Mouse (Mus musculus): ENCODE data around the gene Ube2o.
A peak's percentile ranks its signal among the peaks of the same experiment; 100 is the strongest.

The Ube2o gene

DNA sequence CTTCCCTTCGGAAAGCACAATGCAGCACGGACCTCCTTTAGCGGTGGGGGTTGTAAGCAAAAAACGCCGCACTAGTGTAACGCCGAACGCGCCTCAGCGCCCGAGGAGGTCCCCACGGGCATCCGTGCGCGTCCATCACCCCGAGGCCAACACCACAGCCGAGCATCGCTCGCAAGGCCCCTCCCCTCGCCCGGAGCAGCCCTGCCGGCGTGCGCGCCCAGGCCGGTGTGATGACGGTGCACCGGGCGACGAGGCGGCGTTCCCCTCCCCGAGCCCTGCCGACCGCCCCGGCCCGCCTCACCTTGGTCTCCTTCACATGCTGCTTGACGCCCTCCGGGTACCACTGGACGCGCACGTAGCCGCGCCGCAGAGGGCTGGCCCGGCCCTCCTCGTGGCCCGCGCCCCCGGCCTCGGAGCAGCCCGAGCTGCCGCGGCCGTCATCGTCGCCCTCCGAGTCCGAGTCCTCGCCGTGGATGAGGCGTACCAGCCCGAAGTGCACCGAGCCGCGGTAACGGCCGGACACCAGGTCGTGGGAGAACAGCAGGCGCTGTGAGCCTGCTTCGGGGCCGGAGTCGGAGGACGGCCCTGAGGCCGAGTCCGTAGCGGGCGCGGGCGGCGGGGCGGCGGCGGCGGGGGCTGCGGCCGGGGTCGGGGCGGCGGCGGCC is 404 bp downstream of the Ube2o start:
- peak; percentile 72 for DNase-seq (ENCODE audit: low spot score)

DNA sequence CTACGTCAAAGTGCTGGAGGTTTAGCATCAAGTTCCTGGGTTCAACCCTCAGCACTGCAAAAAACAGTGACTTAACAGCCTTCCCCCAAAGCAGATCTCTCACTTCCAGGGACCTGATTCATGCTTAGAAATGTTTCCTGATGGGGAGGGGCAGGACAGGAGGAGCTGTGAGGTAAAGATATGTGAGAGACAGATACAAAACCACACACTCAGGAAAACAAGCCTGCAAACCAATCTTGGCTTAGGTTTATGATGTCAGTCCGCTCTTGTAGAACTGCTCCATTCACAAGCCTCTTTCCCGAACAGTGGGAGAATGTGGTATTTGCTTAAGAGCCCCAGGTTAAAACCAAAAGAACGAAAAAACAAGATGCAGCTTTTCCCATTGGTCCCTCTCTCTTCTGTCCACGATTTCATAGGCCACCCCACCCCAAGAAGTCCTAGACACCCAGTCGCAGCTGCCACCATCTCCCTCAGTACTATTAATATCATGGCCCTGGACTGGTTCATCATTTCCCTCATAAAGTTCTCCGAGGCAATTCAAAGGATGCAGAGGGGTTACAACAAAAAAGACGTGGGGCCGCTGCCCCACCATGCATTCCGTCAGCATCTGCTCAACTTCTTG is 1.1 kb downstream of the Ube2o start:
- no peak for DNase-seq (ENCODE audit: low spot score)

DNA sequence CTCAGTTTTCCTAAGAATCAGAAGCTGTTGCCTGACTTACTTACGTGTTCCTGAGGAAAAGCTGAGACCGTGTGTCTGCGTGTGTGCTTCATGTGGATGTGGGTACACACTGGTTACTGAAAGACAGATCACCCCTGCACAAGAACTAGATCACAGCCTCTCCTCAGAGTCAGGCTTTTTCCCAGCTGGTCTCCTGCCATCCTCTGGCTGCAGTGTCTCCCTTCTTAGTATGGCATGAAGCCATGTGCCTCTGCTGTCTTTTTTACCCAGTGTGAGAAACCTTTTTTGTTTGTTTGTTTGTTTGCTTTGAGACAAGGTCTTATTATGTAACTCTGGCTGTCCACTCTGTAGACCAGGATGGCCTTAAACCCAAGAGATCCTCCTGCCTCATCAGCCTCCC is 2.0 kb downstream of the Ube2o start:
- no peak for DNase-seq (ENCODE audit: low spot score)

DNA sequence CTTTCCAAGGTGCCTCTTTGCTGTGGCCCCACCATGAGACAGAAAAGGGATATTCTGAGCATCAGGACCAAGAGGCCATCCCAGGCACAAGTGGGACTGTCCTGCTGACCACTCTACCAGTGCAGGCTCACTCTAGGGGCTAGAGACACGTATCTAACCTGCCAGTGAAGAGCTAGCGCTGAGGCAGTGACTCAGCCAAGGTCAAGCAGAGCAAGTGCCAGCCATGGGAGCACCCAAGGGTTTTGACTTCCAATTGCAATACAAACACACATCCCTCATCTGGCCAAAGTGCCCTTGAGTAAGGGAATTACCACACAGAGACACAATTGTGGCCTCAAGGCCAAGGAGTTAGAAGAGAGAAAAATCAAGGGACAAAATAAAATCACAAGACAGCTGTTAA is 5.9 kb downstream of the Ube2o start:
- DNase-seq (ENCODE audit: low spot score): no peak

DNA sequence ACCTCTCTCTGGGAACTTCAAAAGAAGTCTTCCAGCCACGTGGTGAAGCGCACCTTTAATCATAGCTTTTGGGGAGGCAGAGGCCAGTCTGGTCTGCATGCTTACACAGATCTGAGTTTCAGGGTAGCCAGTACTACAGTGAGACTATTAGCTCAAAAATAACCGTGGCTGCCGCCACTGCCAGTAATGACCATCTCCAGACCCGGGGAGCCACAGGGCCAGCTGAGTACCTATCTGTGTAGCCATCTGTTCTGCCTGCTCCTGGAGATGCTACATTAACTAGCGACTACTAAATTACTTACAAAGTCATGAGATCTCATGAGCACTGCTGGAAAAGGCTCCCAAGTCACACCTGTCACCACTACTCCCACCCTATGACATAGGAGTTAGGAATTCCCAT is 6.3 kb downstream of the Ube2o start:
- no peak for DNase-seq (ENCODE audit: low spot score)

DNA sequence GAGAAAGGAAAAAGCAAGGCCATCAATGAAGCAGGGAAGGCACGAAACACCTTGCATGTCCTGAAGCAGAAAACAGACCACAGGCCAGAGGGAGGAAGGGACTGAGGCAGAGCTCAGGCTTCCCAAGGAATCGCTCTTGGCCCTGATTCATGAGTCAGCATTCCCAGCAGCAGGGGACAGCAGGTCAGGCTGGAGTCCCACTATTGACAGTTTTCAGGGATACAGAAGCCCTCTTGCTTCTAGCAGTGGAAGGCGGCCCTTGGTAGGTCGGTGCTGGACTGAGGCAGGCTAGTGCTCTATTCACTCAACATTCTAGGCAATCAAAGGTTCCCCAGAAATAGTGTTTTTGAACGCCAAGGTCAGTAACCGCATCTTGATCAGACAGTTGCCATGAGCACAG is 6.8 kb downstream of the Ube2o start:
- DNase-seq (ENCODE audit: low spot score): no peak

DNA sequence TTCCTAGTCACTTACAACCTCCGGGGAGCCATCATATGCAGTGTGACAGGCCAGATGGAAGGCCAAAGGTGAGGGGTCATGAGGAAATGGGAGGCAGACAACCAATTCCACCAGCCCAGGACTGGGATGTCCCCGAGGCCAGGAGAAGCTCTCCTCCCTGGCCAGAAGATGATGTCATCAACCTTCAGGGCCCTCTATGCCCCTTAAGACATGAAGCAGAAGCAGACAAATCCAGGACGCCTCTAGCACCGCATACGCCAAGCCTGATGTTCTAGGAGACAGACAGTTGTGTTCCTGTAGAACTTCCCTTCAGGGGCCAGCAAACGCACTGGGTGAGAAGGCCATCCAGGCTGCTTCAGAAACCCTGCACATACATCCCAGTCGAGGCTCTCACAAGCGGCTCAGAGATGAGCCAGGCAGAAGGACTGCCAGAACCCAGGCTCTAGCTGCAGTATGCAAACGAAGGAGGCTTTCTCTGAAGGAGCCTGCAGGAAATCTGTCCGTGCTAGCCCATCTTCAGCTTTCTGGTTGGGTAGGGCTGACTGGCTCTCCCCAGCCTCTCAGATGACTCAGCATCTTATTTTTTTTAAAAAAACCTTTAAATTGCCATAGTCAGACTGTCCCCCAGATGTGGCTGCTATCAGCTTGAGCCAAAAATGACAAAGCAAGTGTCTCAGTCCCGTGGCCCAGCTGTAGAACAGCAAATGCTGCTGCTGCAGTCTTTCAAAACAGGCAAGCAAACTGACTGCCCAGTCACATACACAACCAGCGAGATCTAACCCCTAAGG is 8.3 kb downstream of the Ube2o start:
- no peak for DNase-seq (ENCODE audit: low spot score)

DNA sequence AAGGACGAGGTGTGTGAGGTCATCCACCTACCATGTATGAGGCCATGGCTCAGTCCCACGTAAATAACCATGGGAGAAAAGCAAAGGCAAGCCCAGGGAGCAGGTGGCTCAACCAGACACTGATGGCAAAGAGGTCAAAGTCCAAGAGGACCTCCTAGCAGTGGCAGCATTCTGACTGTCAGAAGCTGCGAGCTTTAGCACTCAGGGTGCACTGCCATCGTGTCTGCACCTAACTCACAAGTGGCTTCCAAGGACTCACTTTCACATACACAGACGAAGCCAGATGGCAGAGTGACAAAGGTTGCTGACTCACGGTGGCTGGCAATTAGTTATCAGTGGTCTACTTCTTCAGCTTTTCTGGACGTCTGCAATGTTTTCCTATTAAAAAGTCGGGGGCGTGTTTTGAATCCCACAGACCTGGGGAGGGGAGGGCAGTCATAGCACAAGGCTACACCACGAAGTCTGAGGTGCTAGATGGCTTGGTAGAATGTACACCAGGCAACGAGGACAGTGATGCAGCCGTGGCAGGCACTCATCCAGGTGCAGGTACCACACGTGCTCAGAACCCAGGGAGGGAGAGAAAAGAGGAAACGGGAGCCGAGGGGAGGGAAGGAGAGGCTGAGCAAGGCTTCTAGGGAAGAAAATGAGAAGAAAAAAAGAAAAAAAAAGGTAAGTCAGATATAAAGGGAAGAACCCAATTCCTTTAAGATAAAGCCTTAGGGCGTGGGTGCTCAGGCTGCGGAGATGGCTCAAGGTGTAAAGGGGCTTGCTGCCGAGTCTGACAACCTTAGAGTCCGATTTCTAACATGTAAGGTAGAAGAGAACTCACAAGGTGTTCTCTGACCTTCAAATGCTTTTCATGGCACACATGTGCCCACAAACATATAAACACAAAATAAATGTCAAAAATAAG is 9.2 kb downstream of the Ube2o start:
- no peak for DNase-seq (ENCODE audit: low spot score)

DNA sequence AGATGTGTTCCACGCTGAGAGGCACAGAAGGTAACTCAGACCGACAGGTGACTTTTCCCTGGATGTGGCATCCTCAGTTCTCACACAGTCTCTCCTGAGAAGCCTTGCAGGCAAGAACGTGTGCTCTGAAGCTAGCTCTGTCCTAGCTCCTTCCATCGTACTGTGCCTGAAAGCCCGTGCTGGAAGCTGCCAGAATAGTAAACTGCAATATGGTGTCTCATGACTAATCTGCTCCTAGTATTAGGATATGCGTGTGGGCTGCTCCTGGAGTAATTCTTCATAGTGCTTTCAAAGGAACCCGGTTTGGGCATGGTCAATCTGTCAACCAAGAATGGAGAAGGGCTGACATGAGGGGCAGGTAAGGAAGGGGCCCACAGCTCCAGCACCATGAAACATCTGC is 10.4 kb downstream of the Ube2o start:
- no peak for DNase-seq (ENCODE audit: low spot score)

DNA sequence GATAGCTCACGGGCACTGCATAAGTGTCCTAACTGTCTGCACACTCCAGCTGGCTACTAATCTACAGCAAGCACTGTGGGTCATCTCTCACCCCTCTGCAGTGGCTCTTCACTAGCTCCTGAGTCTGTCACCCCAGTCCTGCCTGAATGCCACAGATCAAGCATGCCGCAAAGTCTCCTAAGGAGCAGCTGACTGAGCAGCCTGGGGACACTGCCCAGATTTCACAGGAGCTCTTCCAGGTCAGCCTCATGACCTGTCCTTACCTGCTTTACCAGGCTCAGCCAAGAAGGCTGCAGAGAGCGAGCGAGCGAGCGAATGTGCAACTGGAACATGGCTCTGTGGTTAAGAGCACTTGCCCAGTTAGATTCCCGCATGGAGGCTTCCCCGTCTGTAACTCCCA is 13.7 kb downstream of the Ube2o start:
- no peak for DNase-seq (ENCODE audit: low spot score)

DNA sequence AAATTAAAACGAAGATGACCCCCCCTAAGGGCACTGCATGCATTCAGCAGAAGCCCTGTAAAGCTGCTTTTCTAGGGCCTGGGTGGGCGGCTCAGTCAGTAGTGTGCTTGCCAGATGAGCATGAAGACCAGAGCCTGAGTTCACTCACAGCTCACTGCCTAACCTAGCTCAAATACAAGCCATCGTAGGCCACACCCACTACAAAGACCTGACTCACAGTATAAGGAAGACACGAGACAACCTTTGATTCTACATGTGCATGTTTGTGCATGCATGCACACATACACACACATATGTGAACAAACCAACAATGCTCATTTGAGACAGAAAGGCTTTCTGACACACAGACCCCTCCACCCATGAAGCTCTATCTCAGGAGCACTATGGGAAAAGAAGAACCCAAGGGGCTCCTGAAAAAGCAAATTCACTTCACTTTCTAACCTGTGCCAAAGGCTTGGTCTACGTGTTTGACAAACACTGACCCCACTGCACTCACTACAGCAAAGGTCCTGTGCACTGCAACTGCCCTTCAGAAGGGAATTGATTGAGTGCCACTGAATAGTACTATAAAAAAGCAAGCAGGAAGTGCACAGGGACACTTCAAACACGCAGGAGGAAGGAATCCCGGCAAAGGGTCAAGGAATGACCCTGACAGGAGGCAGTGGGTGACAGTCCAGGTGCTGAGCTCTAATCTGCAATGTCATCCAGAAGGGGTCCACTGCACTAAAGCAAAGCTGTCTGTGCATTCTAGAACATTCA is 15.8 kb downstream of the Ube2o start:
- no peak for DNase-seq (ENCODE audit: low spot score)

DNA sequence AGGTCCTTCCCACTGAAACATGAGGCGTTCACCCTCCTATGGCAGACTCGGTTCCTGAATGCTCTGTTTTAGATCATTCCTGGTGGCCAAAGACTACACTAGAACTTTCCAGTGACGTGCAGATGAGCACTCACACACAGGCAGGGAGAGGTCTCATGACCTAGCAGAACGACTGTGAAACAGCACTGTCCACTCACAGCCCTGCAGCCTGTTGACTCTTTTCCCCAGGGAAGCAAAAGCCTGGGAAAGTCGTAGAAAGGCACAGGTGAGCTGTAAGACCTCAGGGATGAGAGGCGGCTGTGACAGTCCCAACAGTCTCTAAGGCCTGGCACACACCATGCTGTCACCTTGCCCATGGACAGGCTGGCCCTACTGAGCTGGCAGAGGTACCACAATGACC is 24.9 kb downstream of the Ube2o start:
- DNase-seq (ENCODE audit: low spot score): no peak

DNA sequence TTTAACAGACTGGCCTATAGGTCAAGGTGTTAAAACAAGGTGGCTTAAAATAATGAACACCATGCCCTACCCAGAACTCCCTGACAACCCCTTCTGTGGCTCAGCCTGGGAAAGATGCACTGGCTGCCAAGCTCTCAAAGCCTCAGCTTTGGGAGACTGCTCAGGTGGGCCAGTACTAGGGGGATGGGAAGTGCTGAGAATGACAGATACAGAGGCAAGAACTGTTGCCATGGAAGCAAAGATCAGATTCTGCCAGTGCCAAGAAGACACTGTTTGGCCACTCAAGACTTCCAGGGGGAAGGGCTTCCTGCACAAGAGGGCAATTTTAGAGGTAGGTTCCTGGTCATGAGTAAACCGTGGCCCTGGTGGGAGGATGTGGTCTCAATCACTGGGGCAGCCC is 25.7 kb downstream of the Ube2o start:
- no peak for DNase-seq (ENCODE audit: low spot score)

DNA sequence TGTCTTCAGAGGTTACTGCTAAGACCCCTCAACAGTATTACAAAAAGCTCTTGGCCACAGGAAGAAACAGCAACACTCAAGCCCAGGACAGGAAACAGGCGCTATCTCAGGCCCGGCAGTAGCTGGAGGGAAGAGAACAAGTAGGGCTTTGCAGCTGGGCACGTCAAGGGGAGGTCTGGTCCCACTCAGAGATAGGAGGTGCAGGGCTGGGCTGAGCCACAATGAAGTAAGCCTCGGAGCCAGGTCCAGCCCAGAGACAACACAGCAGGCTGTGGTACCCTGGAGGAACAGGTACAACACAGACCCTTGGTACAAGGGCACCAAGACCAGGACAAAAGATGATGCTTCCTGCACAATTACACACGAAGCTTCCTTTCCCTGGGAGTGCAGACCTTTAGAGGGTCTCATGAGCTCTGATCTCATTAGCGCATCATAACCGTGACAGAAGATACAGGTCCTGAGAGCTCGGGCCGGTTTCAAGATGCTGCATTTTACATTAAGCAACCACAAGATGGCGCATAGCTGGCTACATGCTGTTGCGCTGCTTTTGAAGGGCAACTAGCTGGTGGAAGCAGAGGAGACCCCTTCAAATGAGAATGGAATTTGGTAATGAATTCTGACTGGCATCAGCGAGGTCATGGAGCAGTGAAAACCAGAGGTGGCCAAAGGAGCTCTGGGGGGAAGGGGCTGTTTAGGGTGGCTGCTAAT is 26.9 kb downstream of the Ube2o start:
- no peak for DNase-seq (ENCODE audit: low spot score)

DNA sequence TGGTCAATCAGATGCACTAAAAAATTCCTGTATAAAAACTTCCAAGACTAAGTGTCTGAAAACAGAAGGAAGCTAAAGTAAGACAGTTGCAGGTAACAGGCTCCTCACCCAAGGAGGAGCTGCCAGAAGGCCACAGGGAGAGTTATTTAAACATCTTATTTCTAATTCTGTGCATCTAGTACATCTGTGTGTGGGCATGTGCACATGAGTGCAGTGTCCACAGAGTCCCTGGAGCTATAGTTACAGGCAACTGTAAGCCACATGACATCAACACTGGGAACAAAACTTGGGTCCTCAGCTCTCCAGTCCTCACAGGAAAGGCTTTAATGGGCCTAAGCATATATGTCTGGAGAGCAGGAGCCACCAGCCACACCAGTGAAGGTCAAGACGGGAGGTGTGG is 29.1 kb downstream of the Ube2o start:
- no peak for DNase-seq (ENCODE audit: low spot score)

DNA sequence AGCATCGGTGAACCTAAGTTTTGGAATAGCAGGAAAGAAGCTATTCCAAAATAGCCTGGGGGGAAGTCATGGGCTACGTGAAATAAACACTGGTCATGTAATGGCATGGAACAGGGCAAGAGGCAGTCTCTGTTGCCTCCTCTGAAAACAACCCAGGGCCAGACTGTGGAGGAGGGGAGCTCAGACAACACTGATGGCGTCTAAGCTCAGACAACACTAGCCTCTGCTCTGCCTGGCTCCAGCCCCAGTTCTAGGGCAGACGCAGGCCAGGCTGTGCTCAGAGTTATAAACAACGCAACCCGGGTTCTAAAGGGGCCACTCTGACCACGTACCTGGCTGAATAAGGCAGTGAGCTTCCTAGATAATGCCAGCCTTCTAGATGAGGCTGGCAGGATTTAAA is 30.5 kb downstream of the Ube2o start:
- no peak for DNase-seq (ENCODE audit: low spot score)

DNA sequence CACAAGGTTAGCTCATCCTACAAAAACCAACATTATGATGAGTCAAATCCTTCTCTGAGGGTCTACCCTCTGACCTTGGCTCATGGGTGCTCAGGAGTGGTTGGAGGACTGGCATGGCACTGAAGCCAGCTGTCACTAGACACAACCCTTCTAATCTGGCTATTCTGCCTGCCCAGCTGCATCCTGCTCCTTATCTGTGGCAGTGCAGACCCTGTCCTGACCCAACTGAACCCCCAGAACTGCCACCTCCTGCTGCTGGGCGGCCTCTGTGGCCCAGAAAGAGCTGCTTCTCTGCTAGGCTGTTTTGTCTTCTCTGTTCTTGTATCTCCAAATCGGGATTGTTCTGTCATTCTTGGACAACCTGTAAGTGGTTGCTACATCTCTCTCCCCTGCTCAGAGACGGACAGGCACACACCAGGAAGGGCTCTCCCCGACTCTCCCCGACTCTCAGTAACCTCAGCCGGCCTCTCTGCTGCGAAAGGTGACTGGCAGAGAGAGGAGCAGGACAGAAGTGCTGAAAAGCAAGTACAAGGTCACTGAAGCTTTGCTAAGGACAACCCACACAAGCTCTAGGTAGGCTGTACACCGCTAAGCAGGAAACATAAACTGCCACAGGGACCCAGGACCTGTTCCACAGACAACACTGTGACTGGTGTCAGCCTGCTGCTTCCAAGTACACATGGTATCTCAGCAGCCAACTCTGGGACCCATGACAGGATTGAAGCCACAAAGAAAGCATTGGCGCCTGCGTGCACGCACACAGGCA is 31.8 kb downstream of the Ube2o start:
- DNase-seq (ENCODE audit: low spot score): no peak

DNA sequence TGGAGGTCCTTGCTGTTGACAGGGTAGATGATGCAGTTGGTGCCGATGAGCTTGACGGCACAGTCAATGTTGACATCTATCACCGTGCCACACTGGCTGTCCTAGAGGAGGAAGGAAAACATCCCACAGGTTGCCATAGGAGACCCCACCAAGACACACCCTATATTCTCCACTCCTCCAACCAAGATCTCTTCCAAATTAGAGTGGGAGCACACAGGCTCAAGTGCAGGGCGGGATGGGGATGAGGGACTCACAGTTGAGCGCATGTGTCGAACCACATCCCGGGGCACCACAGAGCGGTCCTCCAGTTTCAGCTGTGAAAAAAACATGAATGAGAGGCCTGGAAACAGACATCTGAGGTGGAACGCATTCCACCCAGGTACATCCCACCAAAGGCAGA is 32.5 kb downstream of the Ube2o start:
- no peak for DNase-seq (ENCODE audit: low spot score)

DNA sequence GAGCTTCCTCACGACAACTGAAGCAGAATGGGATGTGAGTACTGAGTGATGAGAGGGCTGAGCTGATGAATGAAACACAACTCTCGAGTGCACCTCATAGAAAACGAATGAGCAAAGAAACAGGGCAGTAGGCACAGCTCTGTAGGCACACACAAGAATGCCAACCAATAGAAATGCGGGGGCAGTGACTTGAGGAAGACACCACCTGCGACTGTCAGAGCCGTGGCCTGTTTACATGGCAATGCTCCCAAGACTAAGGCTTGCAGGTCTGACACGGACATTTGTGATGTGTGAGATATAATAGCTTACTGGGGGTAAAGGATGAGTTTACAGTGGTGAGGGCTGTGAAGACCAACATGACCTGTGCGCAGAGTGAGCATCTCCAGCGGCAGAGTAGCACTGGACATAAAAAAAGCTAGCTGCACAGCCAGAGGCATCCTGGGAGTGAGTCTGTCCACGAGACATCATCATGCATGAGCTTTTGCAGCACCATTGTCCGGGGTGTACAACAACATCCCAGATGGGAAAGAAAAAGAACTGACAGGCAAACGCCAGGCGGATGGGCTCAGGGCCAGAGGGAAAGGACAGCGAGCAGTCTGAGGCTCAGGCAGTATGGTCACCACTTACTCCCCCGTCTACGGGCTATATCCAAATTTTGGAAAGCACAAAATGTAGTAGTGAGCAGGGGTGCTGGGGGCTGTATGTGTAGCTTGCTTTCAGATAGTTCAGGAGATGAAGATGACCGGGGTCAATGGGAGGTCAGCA is 33.8 kb downstream of the Ube2o start:
- DNase-seq (ENCODE audit: low spot score): no peak

DNA sequence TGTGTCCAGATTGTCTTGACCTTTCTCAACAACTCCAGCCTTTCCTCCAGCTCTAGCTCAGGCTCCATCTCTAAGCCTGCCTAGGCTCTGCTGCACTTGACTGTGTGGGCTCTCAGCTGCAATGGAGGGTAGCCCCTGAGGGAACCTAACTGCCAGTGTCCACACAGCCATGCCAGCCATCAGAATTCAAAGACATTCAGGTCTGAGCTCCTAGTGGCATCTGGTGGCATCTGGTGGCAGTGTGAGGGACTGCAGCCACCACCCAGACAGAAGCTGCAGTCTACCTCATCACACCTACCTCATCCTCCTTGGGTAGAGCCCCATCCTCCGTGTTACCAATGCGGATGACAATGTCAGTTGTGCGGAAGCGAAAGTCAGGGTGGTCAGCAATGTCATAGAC is 38.1 kb downstream of the Ube2o start:
- DNase-seq (ENCODE audit: low spot score): no peak

Measured in testis, postnatal 14 days (tissue).